Mouse (Mus musculus) naive thymus-derived CD4-positive, alpha-beta T cell, adult 2 months (primary cell): ENCODE measurements at regions not wholly inside any gene's neighbourhood (a gene's known extent, or its start where the extent isn't known, plus 50 kb on each side); places are given as distances from the start of the nearest gene placed in this dataset.
"Not testable (repeated sequence)": the region's sequence is repeated elsewhere in the genome, so short reads cannot be mapped to it uniquely, and the experiment has no call there.

ENCODE experiments used
- DNase-seq: peaks from one replicate; pipeline ENCODE4 v3.0.0-alpha.2; 2011; ENCODE audit warnings: low read depth

- DNase-seq = no peak
Measured at GRCm38 (mm10) chr1:164543045-164543803, 85.1 kb upstream of the Atp1b1 start.

- no peak for DNase-seq
Measured at GRCm38 (mm10) chr1:164541711-164542110, 83.6 kb upstream of the Atp1b1 start.

GRCm38 (mm10) chr1:164538304-164539043, 80.3 kb upstream of the Atp1b1 start:
- no peak for DNase-seq

GRCm38 (mm10) chr1:164537324-164537948, 79.3 kb upstream of the Atp1b1 start:
- DNase-seq = no peak

- no peak for DNase-seq
Measured at GRCm38 (mm10) chr1:164532196-164532595, 74.0 kb upstream of the Atp1b1 start.

GRCm38 (mm10) chr1:164531741-164532140, 73.6 kb upstream of the Atp1b1 start:
- no peak for DNase-seq

GRCm38 (mm10) chr1:164526748-164527147, 68.6 kb upstream of the Atp1b1 start:
- DNase-seq = no peak

GRCm38 (mm10) chr1:164522377-164523150, 64.4 kb upstream of the Atp1b1 start:
- no peak for DNase-seq

- DNase-seq = no peak
Measured at GRCm38 (mm10) chr1:164521371-164522130, 63.4 kb upstream of the Atp1b1 start.

GRCm38 (mm10) chr1:164518866-164519265, 60.7 kb upstream of the Atp1b1 start:
- DNase-seq = no peak

GRCm38 (mm10) chr1:164518308-164518707, 60.2 kb upstream of the Atp1b1 start:
- no peak for DNase-seq

GRCm38 (mm10) chr1:164517362-164517761, 59.2 kb upstream of the Atp1b1 start:
- DNase-seq = not testable (repeated sequence)

- DNase-seq = peak; percentile 72
Measured at GRCm38 (mm10) chr1:164511628-164512385, 53.7 kb upstream of the Atp1b1 start.

GRCm38 (mm10) chr1:164509226-164509625, 51.1 kb upstream of the Atp1b1 start:
- DNase-seq = no peak

- DNase-seq = no peak
Measured at GRCm38 (mm10) chr1:164508556-164508955, 50.4 kb upstream of the Atp1b1 start.

GRCm38 (mm10) chr1:164508106-164508505, 50.0 kb upstream of the Atp1b1 start:
- no peak for DNase-seq
